Mouse (Mus musculus) ES-Bruce4 (cell line): ENCODE measurements around the gene Lce3e. TPM values are rescaled to one million over a fixed set of nuclear protein-coding genes. Genes with fewer than 3 reads are reported as not detected.

ENCODE experiments used
- H3K27ac ChIP-seq: 2 replicates; pipeline ENCODE4 v1.5.1; 2012; ENCODE audit warnings: low read length, inconsistent platforms; ENCODE audit not compliant: insufficient read depth
- H3K27me3 ChIP-seq: 2 replicates; pipeline ENCODE4 v1.6.1; 2012; ENCODE audit warnings: mild to moderate bottlenecking, low read length, inconsistent platforms; ENCODE audit not compliant: control insufficient read depth, poor library complexity, insufficient read depth, severe bottlenecking
- H3K36me3 ChIP-seq: 2 replicates; pipeline ENCODE4 v1.6.1; 2012; ENCODE audit warnings: inconsistent platforms, mild to moderate bottlenecking, low read length, moderate library complexity; ENCODE audit not compliant: control insufficient read depth, poor library complexity, insufficient read depth, severe bottlenecking
- H3K4me1 ChIP-seq: one replicate; pipeline ENCODE4 v1.8.1; 2011; ENCODE audit warnings: low read length; ENCODE audit not compliant: control insufficient read depth, insufficient read depth
- H3K4me3 ChIP-seq: 2 replicates; pipeline ENCODE4 v1.5.1; 2011; ENCODE audit warnings: low read depth, mild to moderate bottlenecking, low read length
- H3K9ac ChIP-seq: 2 replicates; pipeline ENCODE4 v1.6.1; 2012; ENCODE audit warnings: low read depth, mild to moderate bottlenecking, inconsistent platforms; ENCODE audit not compliant: poor library complexity, severe bottlenecking
- H3K9me3 ChIP-seq: replicated peaks from 2 replicates; pipeline ENCODE4 v1.6.1; 2012; ENCODE audit warnings: mild to moderate bottlenecking, low read length, inconsistent platforms; ENCODE audit not compliant: control insufficient read depth, poor library complexity, insufficient read depth, severe bottlenecking
- CTCF ChIP-seq: IDR thresholded peaks from one replicate; pipeline ENCODE4 v1.8.1; 2011; ENCODE audit warnings: low read depth, low read length
- EP300 ChIP-seq: IDR thresholded peaks from 2 replicates; pipeline ENCODE4 v1.6.1; 2011; ENCODE audit warnings: low read depth, low read length; ENCODE audit not compliant: insufficient read depth
- POLR2A ChIP-seq: IDR thresholded peaks from one replicate; pipeline ENCODE4 v1.8.1; 2011; ENCODE audit warnings: low read length; ENCODE audit not compliant: insufficient read depth
- polyA plus RNA-seq: library from polyadenylated mRNA; stranded (reverse); fragments of >200 nt; gene quantifications from 2 replicates; pipeline ENCODE4 v1.2.4, GENCODE M21; 2011; ENCODE audit warnings: low read depth; ENCODE audit not compliant: missing spikeins, insufficient read depth, insufficient read length

Lce3e gene
- polyA plus RNA-seq, 1 experiment: not detected

- no peaks in the 10 kb centered on the region for H3K36me3 ChIP-seq
- H3K27ac ChIP-seq: peak overlapping the region; percentile 48; the same call in 1 of the 2 replicates
- H3K27me3 ChIP-seq: no peaks in the 10 kb centered on the region
- peaks cover 4% of the 10 kb centered on the region for H3K4me1 ChIP-seq
- no peaks in the 10 kb centered on the region for H3K9me3 ChIP-seq
- no peak overlapping the region for H3K9ac ChIP-seq
- H3K4me3 ChIP-seq: no peak overlapping the region
- TF ChIP-seq POLR2A: no peak
- no peak for TF ChIP-seq CTCF
- TF ChIP-seq EP300: no peak
These were observed 48.0 kb downstream of the Lce3e start for GRCm38 (mm10) chr3:93014871-93015270.

- Histone ChIP-seq H3K27me3 (no peaks in the 10 kb centered on the region), H3K9me3 (no peaks in the 10 kb centered on the region), H3K4me1 (peaks cover 4% of the 10 kb centered on the region), H3K27ac (peak within 1 kb of the TSS; percentile 48), H3K9ac (no peak within 1 kb of the TSS), H3K4me3 (peak within 1 kb of the TSS; percentile 39), H3K36me3 (no peaks in the 10 kb centered on the region)
- no peak for TF ChIP-seq CTCF
- no peak for TF ChIP-seq EP300
- TF ChIP-seq POLR2A: no peak
These were observed 48.7 kb downstream of the Lce3e start, which contains the start of gene Crct1 for GRCm38 (mm10) chr3:93015460-93016104. Crct1 (minus strand) TSS chr3:93015687.

Other genes starting within 250 kb of the Lce3e start
- gene Lce1f, start 246.7 kb upstream of the Lce3e start, polyA plus RNA-seq: not detected in 2 replicates
- gene Gm38119, start 228.0 kb upstream of the Lce3e start, polyA plus RNA-seq: not detected in 2 replicates
- gene Lce1g, start 214.7 kb upstream of the Lce3e start, polyA plus RNA-seq: not detected in 2 replicates
- not detected in 2 replicates for gene Lce1h, start 202.0 kb upstream of the Lce3e start, polyA plus RNA-seq
- gene Lce1i, start 188.2 kb upstream of the Lce3e start, polyA plus RNA-seq: not detected in 2 replicates
- gene Lce1j, start 176.5 kb upstream of the Lce3e start, polyA plus RNA-seq: not detected in 2 replicates
- not detected in 2 replicates for gene Lce1k, start 159.2 kb upstream of the Lce3e start, polyA plus RNA-seq
- gene Kprp, start 139.8 kb upstream of the Lce3e start, polyA plus RNA-seq: not detected in 2 replicates
- gene Lce1l, start 115.8 kb upstream of the Lce3e start, polyA plus RNA-seq: not detected in 2 replicates
- not detected in 2 replicates for gene 2310050C09Rik, start 96.8 kb upstream of the Lce3e start, polyA plus RNA-seq
- not detected in 2 replicates for gene Lce3a, start 40.8 kb upstream of the Lce3e start, polyA plus RNA-seq
- gene Lce3b, start 34.1 kb upstream of the Lce3e start, polyA plus RNA-seq: not detected in 2 replicates
- gene Lce3c, start 22.6 kb upstream of the Lce3e start, polyA plus RNA-seq: not detected in 2 replicates
- not detected in 2 replicates for gene Lce3d, start 9.7 kb upstream of the Lce3e start, polyA plus RNA-seq
- gene Lce3f, start 25.2 kb downstream of the Lce3e start, polyA plus RNA-seq: not detected in 2 replicates
- gene Crct1, start 48.6 kb downstream of the Lce3e start, polyA plus RNA-seq: not detected in 2 replicates
- gene Lce1m, start 52.0 kb downstream of the Lce3e start, polyA plus RNA-seq: not detected in 2 replicates
- not detected in 2 replicates for gene Gm4858, start 101.8 kb downstream of the Lce3e start, polyA plus RNA-seq
- gene Crnn, start 177.7 kb downstream of the Lce3e start, polyA plus RNA-seq: not detected in 2 replicates
- gene Flg2, start 230.2 kb downstream of the Lce3e start, polyA plus RNA-seq: not detected in 2 replicates